In genomic region chr9:21164072-21164471, GRCm38 (mm10) we compare ENCODE assay signal across 7 mouse cellular contexts. TPM values are rescaled to one million over a fixed set of nuclear protein-coding genes. Genes with fewer than 3 reads are reported as not detected.
A peak's percentile ranks its signal among the peaks of the same experiment; 100 is the strongest.
DNase-seq lines count a peak whose midpoint lies in the region; ATAC-seq lines count a peak whose summit lies in the region.

No protein-coding gene starts in this region.

- 0% methylated on average over 25 of the region's 26 CpGs for WGBS in lung, embryonic 16.5 days
- WGBS in heart, embryonic 15.5 days = 2% methylated on average over 26 of the region's 26 CpGs

- no peak overlapping the region for H3K9ac ChIP-seq in lung, embryonic 16.5 days (ENCODE audit: low read length)
- H3K9ac ChIP-seq in heart, embryonic 15.5 days = peak overlapping the region; percentile 27; the same call in 1 of the 2 replicates

- H3K27me3 ChIP-seq in lung, embryonic 16.5 days (ENCODE audit: control insufficient read depth, insufficient read depth, low read depth, low read length) = peaks cover 45% of the 10 kb centered on the region
- H3K27me3 ChIP-seq in heart, embryonic 15.5 days = peaks cover 49% of the 10 kb centered on the region

- intact Hi-C loops in left cerebral cortex, postnatal 25 days (cut with DNase I) = loop anchor here (2.0 kb wide), 1 partner anchor 31 kb away; no protein-coding TSS in a partner anchor

- ATAC-seq in lung, embryonic 16.5 days (ENCODE audit: low read depth) = no peak
- no peak for ATAC-seq in heart, embryonic 15.5 days (replicated peaks; ENCODE audit: insufficient number of reproducible peaks, insufficient read depth, low FRiP score, low read depth)
- ATAC-seq in megakaryocyte-erythroid progenitor cell, adult 5-6 weeks (replicated peaks; ENCODE audit: low FRiP score, low TSS enrichment, poor library complexity, severe bottlenecking) = no peak

- no peak overlapping the region for H3K27ac ChIP-seq in lung, embryonic 16.5 days (ENCODE audit: low read length)
- no peak overlapping the region for H3K27ac ChIP-seq in brown adipose tissue, adult 24 weeks (replicated peaks; ENCODE audit: low read depth, low read length)
- no peak overlapping the region for H3K27ac ChIP-seq in heart, embryonic 15.5 days

- no peak for DNase-seq in lung, postnatal 36 days
- peak; percentile 71 to 88 for DNase-seq in left cerebral cortex, postnatal 25 days (ENCODE audit: low spot score in 2 of 2)
- DNase-seq in right cerebral cortex, adult 18-20 months = peak; percentile 87

- peaks cover 36% of the 10 kb centered on the region for H3K4me1 ChIP-seq in lung, embryonic 16.5 days (replicated peaks; ENCODE audit: control insufficient read depth, insufficient read depth, low read length)
- H3K4me1 ChIP-seq in brown adipose tissue, adult 24 weeks (ENCODE audit: control insufficient read depth, insufficient read depth, insufficient read length, low read length) = peaks cover 11% of the 10 kb centered on the region
- H3K4me1 ChIP-seq in heart, embryonic 15.5 days (replicated peaks) = peaks cover 56% of the 10 kb centered on the region

- no peaks in the 10 kb centered on the region for H3K9me3 ChIP-seq in lung, embryonic 16.5 days (ENCODE audit: control insufficient read depth, low read length)
- H3K9me3 ChIP-seq in heart, embryonic 15.5 days (replicated peaks) = no peaks in the 10 kb centered on the region

- H3K36me3 ChIP-seq in lung, embryonic 16.5 days (ENCODE audit: control insufficient read depth, insufficient read depth, low read length) = no peaks in the 10 kb centered on the region
- no peaks in the 10 kb centered on the region for H3K36me3 ChIP-seq in heart, embryonic 15.5 days

- H3K4me2 ChIP-seq in lung, embryonic 16.5 days (ENCODE audit: low read depth, low read length) = peak overlapping the region; percentile 40; the same call in 1 of the 2 replicates
- H3K4me2 ChIP-seq in heart, embryonic 15.5 days = peak overlapping the region; percentile 97

- peak overlapping the region; percentile 23 for H3K4me3 ChIP-seq in lung, embryonic 16.5 days (ENCODE audit: low read length)
- H3K4me3 ChIP-seq in brown adipose tissue, adult 24 weeks (ENCODE audit: insufficient read depth, low read depth, low read length) = 0 out of 2 replicates have a peak overlapping the region, but pooled peaks have one; percentile 9
- peak overlapping the region; percentile 67 for H3K4me3 ChIP-seq in heart, embryonic 15.5 days

RNA-seq across cellular contexts. Expression of gene Pde4a, which starts 1.4 kb away (rescaled TPM):
- polyA plus RNA-seq in lung, embryonic 16.5 days (2015; fragmentation: Nextera tagmentation; extraction: Ambion mirVana) = 9.7 and 11.0 TPM in 2 replicates
- polyA plus RNA-seq in brown adipose tissue, adult 24 weeks (2012; ENCODE audit: insufficient read depth, insufficient read length, missing spikeins) = 16.2 and 29.4 TPM in 2 replicates
- 13.0 and 13.5 TPM in 2 replicates for polyA plus RNA-seq in heart, embryonic 15.5 days (2015; fragmentation: Nextera tagmentation; extraction: Ambion mirVana)
- 10 to 100 TPM; 88.9 to 94.4 TPM for total RNA-seq in left cerebral cortex, postnatal 25 days (2021)
- 23.5 and 24.3 TPM in 2 replicates for total RNA-seq in megakaryocyte-erythroid progenitor cell, adult 5-6 weeks (2014; fragmentation: Nextera tagmentation)
- total RNA-seq in megakaryocyte-erythroid progenitor cell, adult 5-6 weeks (2017) = 2.2 and 3.8 TPM in 2 replicates

RNA-seq across cellular contexts. Expression of gene Cdc37, which starts 14.3 kb away (rescaled TPM):
- 265 and 301 TPM in 2 replicates for polyA plus RNA-seq in lung, embryonic 16.5 days (2015; fragmentation: Nextera tagmentation; extraction: Ambion mirVana)
- polyA plus RNA-seq in brown adipose tissue, adult 24 weeks (2012; ENCODE audit: insufficient read depth, insufficient read length, missing spikeins) = 70.4 and 78.0 TPM in 2 replicates
- 203 and 229 TPM in 2 replicates for polyA plus RNA-seq in heart, embryonic 15.5 days (2015; fragmentation: Nextera tagmentation; extraction: Ambion mirVana)
- 100 to 1,000 TPM; 144 to 153 TPM for total RNA-seq in left cerebral cortex, postnatal 25 days (2021)
- 182 and 193 TPM in 2 replicates for total RNA-seq in megakaryocyte-erythroid progenitor cell, adult 5-6 weeks (2014; fragmentation: Nextera tagmentation)
- 385 and 442 TPM in 2 replicates for total RNA-seq in megakaryocyte-erythroid progenitor cell, adult 5-6 weeks (2017)

RNA-seq across cellular contexts. Expression of gene Tyk2, which starts 33.0 kb away (rescaled TPM):
- 16.9 and 18.1 TPM in 2 replicates for polyA plus RNA-seq in lung, embryonic 16.5 days (2015; fragmentation: Nextera tagmentation; extraction: Ambion mirVana)
- 3.8 and 4.1 TPM in 2 replicates for polyA plus RNA-seq in brown adipose tissue, adult 24 weeks (2012; ENCODE audit: insufficient read depth, insufficient read length, missing spikeins)
- 12.2 and 16.6 TPM in 2 replicates for polyA plus RNA-seq in heart, embryonic 15.5 days (2015; fragmentation: Nextera tagmentation; extraction: Ambion mirVana)
- 10 to 100 TPM; 11.6 to 12.7 TPM for total RNA-seq in left cerebral cortex, postnatal 25 days (2021)
- 24.9 and 40.0 TPM in 2 replicates for total RNA-seq in megakaryocyte-erythroid progenitor cell, adult 5-6 weeks (2014; fragmentation: Nextera tagmentation)
- 13.2 and 14.4 TPM in 2 replicates for total RNA-seq in megakaryocyte-erythroid progenitor cell, adult 5-6 weeks (2017)

Comparison
In these comparisons a context has a peak if more than half of its experiments do, and no peak if none do; other contexts are left out.
1. H3K4me3 ChIP-seq: peak in every context shown above with its lines; median percentile 67 in heart, embryonic 15.5 days; 23 in lung, embryonic 16.5 days; 9 in brown adipose tissue, adult 24 weeks.